26 mouse cellular contexts compared by ENCODE assay signal in the genomic region with DNA sequence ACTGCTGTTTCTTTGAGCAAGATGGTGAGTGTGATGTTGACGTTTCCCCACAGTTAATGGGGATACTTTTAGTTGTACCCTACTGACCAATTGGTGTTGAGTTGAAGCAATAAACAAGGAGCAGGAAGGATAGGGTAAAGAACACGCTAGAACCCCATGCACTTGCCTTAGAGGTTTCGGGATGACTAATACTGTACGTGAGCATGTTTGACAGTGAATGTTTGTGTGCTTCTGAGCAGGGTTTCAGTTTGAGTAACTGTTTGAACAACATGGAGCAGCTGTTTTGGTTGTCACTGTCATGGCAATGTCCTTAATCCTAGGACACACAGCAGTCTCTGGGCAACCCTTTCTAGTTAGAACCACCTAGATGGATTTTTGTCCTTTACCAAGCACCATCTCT. TPM values are rescaled to one million over a fixed set of nuclear protein-coding genes. Genes with fewer than 3 reads are reported as not detected.
"Had no signal": no experiment of that assay in that cellular context is flagged by ENCODE, and none has a peak within 500 bp of the region (broad histone marks: within the 10 kb centered on the region; RNA-seq: fewer than 3 reads in every experiment).

No protein-coding gene starts in this region.

- H3K4me1 ChIP-seq: liver, embryonic 15.5 days; midbrain, embryonic 12.5 days; midbrain, embryonic 15.5 days; neural tube, embryonic 13.5 days had no signal

- DNase-seq: kidney, adult 8-10 months; kidney, postnatal 14 days; kidney, postnatal 4 days; left cerebral cortex, postnatal 4 days; lung, adult 2 months; lung, postnatal 14 days; lung, postnatal 4 days; retina, postnatal 1 day; right cerebral cortex, postnatal 25 days; thymus, adult 2 months; thymus, postnatal 14 days; thymus, postnatal 4 days had no signal

- H3K36me3 ChIP-seq: limb, embryonic 12.5 days; limb, embryonic 15.5 days; liver, embryonic 12.5 days; liver, embryonic 15.5 days; midbrain, embryonic 12.5 days; midbrain, embryonic 15.5 days; neural tube, embryonic 13.5 days had no signal

- H3K27ac ChIP-seq: limb, embryonic 12.5 days; limb, embryonic 15.5 days; liver, embryonic 12.5 days; liver, embryonic 15.5 days; midbrain, embryonic 12.5 days; midbrain, embryonic 15.5 days; neural tube, embryonic 13.5 days had no signal

- H3K27me3 ChIP-seq: limb, embryonic 12.5 days; limb, embryonic 15.5 days; liver, embryonic 12.5 days; liver, embryonic 15.5 days; midbrain, embryonic 12.5 days; midbrain, embryonic 15.5 days; neural tube, embryonic 13.5 days had no signal

- H3K9me3 ChIP-seq: limb, embryonic 12.5 days; limb, embryonic 15.5 days; liver, embryonic 12.5 days; liver, embryonic 15.5 days; midbrain, embryonic 12.5 days; midbrain, embryonic 15.5 days; neural tube, embryonic 13.5 days had no signal

- H3K9ac ChIP-seq: limb, embryonic 12.5 days; limb, embryonic 15.5 days; liver, embryonic 12.5 days; liver, embryonic 15.5 days; midbrain, embryonic 12.5 days; midbrain, embryonic 15.5 days; neural tube, embryonic 13.5 days had no signal

- H3K4me3 ChIP-seq: limb, embryonic 12.5 days; limb, embryonic 15.5 days; liver, embryonic 12.5 days; liver, embryonic 15.5 days; midbrain, embryonic 12.5 days; midbrain, embryonic 15.5 days; neural tube, embryonic 13.5 days had no signal

- ATAC-seq: liver, embryonic 12.5 days; midbrain, embryonic 15.5 days had no signal

- H3K4me2 ChIP-seq: limb, embryonic 12.5 days; limb, embryonic 15.5 days; liver, embryonic 12.5 days; liver, embryonic 15.5 days; midbrain, embryonic 12.5 days; midbrain, embryonic 15.5 days; neural tube, embryonic 13.5 days had no signal

RNA-seq across cellular contexts. Expression of gene Ctla4, which starts 26.5 kb away (rescaled TPM):
- total RNA-seq: layer of hippocampus, adult 18-20 months; layer of hippocampus, postnatal 14 days; left cerebral cortex, adult 8-10 months; left cerebral cortex, postnatal 14 days; left cerebral cortex, postnatal 4 days had no signal
- polyA plus RNA-seq: kidney, embryonic 16.5 days; liver, embryonic 12.5 days; liver, embryonic 15.5 days; midbrain, embryonic 12.5 days; midbrain, embryonic 15.5 days; neural tube, embryonic 13.5 days; stomach, embryonic 16.5 days; testis, adult 2 months had no signal
